Mouse (Mus musculus) heart, adult 9 months (tissue): ENCODE measurements around the gene Ntrk2.

ENCODE experiments used
- DNase-seq, 2 experiments: peaks; one replicate each; pipeline ENCODE4 v3.0.0; 2022; ENCODE audit warnings: low spot score in 2 of 2

Ntrk2 gene

DNA sequence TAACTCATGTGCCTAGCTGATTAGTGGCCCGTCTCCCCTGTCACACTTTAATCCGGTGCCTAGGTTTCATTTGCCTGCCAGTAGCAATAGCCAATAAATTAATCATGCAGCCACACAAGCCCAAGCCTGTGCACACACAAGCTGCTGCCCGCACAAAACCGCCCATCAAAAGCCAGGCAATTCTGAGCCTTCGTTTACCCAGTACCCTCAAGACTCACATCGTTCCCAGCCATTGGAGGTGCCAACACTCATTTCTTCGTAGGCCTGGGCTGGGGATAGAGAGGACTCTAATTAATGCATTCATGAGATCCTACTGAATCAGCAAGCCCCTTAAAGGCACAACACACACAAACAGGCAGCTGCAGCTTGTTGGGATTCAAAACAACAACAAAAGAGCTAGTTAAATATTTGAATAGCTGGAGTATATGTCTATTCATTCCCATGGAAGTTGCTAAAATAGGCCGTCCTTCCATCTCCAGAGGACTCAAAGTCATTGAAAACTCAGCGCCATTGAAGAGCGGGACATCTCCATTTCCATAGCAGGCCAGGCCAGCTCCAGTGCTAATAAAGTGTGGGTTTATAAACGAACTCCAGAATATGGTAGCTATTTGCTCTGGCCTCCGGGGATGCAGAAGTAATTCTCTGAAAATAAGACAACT is 158.5 kb downstream of the Ntrk2 start:
- no peak for DNase-seq

DNA sequence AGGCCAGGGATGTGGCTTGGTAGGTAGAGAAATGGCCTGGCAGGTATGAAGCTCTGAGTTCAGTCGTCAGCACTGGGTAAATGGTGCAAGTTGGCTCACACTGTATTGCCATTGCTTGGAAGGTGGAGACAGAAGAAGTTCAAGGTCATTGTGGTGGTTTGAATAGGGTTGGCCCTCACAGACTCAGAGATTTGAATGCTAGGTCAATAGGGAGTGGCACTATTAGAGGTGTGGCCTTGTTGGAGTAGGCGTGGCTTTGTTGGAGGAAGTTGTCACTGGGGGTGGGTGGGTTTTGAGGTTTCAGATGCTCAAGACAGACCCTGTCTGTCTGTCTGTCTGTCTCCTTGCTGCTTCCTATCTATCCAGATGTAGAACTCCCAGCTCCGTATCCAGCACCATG is 159.5 kb downstream of the Ntrk2 start:
- no peak for DNase-seq

DNA sequence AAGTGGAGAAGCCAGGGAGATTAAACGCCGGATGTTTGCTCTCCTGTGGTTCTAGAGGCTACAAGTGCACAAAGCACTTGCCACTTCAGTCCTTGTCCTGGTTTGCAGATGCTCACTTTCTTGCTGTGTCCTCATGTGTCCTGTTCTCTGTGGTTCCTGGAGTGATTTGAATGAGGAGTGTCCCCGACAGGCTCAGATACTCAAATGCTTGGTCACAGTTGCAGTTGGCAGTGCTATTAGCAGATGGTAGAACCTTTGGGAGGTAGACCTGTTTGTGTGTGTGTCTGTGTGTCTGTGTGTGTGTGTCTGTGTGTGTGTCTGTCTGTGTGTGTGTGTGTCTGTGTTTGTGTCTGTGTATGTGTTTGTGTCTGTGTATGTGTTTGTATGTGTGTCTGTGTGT is 160.1 kb downstream of the Ntrk2 start:
- DNase-seq = no peak

DNA sequence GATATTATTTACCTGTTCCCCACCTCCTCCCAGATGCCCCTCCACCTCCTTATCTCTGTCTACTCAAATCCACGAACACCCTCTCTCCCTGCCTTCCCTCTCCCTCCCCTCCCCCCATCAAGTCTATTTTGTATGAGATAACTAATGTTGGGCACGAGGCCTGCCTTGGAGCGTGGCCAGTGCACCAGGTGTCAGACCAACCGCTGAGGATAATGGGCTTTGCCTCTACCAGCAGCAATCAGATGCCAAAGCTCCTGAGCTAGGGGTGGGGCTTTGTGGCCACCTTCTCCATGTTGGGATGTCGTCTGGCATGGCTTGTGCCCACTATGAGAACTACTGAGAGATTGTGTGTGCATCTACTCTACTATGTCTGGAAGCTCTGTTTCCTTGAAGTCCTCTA is 161.8 kb downstream of the Ntrk2 start:
- DNase-seq = peak in 1 of 2 experiments; percentile 1

DNA sequence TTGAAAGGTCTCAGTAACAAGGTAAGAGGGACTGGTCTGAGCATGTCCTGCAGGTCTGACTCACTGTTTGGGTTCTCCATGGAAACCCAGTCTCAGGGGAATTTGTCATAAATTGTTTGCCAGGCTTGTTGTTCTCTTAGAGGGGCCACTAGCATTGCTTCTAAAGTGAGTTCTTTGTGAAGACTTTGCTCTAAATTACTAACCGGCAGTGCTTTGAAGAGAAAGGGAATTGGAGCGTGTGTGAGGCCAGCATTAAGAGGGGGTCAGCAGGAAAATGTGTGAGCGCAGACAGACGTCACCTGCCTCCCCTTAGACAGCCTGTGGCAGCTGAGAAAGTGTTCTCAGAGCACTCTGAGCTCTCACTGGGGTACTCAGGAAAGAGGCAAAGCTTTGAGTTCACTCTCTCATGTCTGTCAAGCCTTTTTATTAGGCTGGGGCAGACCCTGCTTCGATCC is 165.1 kb downstream of the Ntrk2 start:
- no peak for DNase-seq

DNA sequence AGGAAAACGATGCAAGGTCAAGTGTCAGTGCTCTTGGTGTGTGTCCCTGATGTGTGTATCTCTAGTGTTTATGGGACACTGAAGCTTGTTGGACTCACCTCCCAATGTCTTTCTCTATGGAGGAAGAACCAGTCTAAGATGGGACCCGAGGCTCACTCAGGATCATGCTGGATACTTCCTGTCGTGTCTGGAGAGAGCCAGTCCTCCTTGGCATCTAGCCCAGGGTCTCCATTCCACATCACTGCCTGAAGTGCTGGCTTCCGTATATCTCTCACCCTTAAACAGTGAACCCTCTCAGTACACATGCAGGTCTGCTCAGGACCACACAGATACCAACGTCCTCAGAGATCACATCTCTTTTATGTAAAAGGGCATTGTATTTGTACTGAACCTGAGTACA is 166.1 kb downstream of the Ntrk2 start:
- no peak for DNase-seq

DNA sequence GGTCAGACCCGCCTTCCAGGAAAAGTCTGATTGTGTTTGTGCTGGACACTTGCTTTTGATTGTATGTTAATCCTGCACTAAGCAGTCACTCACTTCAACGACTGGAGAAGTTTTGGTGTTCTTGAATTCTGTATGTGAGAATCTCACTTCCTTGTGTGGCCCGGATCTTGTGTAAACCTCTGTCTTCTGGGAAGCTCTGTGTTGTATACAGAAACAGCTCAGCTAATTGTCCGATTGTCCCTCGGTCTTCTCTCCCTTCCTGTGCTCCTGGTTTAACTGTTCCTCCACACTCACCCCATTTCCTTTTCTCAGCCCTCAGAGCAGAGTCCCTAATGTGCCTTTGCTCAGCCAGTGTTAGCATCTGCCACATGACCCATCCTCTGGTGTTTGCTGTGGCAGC is 190.1 kb downstream of the Ntrk2 start:
- no peak for DNase-seq

DNA sequence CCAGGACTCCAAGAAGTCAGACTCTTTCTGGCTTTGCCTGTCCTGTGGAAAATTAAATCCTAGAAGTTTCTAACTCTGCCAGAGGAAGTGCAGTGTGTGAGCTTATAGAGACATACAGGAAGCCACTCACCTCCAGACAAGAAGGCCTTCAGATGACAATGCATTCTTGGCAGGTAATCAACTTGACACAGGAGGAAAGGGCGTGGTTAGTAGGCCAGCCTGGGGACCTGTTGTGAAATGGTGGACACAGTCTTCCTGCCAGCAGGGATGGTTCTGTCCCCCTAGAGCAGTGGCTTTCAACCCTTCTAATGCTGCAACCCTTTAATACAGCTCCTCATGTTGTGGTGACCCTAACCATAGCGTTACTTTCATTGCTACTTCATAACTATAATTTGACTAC is 191.4 kb downstream of the Ntrk2 start:
- no peak for DNase-seq

DNA sequence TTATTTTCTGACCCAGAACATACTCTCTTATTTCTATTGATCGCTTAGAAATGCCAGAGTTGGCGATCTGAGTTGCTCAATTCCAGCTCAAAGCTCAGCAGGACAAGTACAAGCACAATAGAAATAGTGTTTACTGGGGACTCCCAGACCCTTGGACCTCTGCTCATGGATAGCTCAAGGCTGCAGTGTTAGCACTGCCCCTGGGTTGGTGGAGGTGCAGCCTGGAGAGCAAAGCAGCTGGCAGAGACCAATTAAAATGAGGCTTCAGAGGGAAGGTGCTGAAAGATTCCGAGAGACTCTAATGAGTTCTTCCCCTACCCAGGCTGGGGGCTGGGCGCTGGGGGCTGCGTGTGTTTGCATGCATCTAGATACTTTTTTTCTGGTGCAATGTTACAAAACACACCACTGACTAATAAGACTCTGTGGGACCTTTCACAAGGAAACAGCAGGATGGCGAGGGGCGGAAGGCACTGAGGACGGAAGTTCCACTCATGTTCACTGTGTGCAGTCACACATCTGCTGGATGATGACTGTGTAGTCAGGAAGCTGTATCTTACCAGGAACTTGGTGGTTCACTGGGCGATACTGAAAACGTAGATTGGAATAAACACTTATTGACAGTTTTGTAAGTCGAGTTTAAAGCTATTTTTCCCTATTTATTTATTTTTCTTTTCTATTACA is 193.1 kb downstream of the Ntrk2 start:
- no peak for DNase-seq

DNA sequence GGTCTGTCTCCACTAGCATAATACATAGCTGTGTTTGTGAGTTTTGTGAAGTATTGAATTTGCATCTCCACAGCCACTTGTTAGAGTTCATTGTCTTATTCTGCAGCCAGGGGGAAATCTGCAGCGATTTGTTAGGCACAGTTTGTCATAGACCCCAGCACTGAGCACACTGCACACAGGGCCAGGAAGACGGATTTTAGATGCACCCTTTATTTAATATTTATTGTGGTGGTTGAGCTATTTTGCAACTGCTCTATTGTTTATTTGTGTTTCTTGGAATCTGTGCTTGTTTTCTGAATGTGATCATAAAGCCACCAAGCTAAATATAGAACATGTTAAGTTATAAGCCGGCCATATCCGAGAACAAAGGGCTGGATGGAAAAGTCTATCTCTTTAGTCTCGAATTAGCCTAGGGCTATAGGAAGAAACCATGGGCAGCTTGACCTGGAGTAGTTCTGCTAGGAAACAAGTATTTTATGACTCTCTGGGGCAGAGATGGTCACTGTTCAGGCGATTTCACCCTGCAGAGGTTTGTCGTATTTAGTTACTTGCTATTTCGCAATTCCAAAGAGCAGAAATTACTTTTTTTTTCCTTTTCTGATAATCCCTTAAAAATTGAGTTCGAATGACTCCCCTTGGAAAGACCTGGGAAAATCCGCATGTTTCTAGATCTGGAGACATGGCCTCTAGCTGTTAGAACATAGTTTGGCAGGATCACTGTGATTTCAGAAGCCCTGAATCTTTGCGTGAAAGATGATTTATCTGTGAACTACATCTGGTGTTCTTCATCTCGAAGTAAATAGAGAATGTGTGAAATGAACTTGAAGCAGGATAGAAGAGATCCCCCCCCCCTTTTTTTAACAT is 196.8 kb downstream of the Ntrk2 start:
- peak in 1 of 2 experiments; percentile 7 for DNase-seq

DNA sequence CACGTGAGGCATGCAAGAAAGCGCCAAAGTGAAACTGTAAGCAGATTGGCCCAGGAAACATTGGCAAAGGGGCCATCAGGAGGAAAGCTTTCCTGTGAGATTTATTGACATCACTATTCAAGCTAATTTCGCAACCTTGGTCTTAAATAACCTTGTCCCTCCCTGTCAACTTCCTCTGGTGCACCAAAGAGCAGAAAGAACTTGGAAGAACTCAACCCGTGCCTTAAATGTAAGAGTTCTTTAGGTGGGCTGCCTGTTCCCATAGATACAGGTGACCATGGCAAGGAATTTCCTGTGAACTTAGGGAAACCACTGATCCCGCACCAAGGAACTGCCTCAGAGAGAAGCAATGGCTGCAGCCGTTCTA is 197.4 kb downstream of the Ntrk2 start:
- peak; percentile 38 to 47 for DNase-seq

DNA sequence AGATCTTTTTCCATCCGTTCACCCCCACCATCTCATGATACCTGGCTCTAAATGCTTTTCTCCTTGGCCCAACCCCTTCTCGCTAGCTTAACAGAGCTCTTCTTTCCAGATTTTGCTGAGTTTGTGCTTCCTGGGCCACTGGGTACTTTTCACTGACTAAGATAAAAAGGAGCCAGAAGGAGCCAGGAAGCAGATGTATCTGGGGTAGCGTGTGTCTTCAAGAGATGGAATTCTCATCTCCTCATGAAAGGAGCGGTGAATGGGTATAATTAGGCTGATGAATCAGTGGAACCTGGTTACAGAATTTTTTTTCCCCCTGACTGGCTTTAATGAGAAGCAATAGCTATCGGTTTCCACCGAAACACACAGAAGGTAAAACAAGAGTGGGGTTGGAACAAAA is 198.2 kb downstream of the Ntrk2 start:
- no peak for DNase-seq

DNA sequence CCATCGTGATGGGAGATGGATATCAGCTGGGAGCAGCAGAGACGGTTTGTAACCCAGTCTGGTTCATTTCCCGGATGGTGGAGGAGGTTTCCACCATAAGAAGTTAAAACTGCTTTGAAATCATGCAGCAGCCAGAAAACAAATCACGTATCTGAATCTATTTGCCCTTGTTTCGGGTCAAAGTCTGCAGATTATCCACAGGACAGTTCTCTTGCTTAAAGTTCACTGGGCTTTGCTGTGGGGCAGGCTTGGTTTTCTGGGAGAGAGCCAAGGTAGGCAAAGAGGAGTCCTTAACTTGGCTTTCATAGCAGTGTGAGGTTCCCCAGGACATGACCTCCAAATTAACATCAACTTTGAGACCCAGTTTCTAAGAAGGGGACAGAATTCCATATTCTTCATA is 203.5 kb downstream of the Ntrk2 start:
- no peak for DNase-seq

DNA sequence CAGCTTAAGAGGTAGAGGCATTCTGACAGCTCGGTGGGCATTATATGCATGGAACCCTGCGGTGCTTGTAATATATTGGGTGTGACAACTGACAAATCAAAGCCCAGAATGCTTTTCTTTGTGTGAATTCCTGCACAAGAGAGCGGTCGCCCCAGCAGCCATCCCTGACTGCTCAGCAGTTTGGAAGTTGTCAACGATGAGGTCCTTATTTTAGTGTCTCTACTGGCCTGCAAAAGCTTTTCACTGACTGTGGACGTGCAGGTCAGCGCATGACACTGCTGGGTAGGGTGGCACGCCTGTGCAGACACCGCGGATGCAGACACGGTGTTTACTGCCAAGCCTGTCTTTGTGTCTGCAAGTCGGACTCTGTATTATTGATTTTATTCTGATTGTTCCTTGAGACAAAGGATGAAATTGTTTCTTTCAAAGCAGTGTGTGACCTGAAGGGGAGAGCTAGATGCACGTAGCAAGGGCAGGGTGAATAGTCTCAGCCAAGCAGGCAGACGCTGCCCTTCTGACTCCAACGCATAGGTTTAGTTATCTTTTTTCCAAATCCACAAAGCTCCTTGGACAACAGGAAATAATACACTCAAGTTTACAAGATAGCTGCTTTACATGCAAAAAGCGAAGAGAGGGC is 204.6 kb downstream of the Ntrk2 start:
- no peak for DNase-seq

DNA sequence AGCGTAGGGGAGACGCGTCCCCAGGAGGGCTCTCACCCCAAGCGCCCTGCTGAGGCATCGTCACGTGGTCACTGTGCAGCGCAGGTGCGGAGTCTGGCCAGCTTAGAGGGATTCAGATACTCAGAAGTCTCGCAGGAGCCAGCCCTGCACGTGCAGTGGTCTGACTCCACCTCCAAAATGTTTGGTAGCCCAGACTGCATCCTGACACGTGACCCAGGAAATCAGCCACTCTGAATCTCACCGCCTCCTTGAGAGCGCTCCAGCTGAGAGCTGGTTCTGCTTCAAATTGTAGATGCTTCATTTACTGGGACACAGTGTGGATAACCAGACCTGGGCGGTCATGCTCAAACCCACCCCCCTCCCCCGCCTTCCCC is 205.1 kb downstream of the Ntrk2 start:
- peak; percentile 58 to 72 for DNase-seq

DNA sequence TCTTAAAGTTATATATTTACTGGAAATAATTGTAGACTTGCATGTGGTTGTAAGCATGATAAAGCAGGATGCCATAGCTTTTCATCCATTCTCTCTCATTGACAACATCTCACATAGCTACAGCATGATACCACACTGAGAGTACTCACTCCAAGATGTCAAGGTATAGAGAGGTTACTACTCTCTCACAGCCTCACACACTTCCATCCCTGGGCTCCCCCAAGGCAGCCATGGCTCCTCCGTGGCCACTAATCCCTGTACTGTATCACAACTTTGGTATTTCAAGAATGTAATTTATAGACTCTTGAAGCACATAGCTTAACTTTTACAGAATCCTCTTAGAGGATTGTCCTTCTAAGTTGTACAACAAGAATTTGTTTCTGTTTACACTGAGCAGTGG is 209.0 kb downstream of the Ntrk2 start:
- no peak for DNase-seq

DNA sequence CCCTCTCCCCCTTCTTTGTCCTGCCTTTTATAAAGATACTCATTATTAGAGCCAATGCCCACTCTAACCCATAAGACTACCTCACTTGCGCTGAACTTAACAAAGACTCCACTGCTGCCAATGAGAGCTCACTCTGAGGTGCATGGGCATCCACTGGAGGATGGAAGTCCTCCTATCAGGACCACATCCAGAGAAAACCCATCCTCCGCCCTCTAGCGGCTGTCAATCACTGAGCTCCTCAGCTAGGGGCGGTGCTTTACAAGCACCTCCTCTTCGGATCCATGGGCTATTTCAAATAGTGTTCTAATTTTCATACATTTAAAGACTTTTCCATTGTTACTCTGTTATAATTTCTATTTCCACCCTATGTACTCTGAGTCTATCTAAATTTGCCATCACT is 210.8 kb downstream of the Ntrk2 start:
- no peak for DNase-seq

DNA sequence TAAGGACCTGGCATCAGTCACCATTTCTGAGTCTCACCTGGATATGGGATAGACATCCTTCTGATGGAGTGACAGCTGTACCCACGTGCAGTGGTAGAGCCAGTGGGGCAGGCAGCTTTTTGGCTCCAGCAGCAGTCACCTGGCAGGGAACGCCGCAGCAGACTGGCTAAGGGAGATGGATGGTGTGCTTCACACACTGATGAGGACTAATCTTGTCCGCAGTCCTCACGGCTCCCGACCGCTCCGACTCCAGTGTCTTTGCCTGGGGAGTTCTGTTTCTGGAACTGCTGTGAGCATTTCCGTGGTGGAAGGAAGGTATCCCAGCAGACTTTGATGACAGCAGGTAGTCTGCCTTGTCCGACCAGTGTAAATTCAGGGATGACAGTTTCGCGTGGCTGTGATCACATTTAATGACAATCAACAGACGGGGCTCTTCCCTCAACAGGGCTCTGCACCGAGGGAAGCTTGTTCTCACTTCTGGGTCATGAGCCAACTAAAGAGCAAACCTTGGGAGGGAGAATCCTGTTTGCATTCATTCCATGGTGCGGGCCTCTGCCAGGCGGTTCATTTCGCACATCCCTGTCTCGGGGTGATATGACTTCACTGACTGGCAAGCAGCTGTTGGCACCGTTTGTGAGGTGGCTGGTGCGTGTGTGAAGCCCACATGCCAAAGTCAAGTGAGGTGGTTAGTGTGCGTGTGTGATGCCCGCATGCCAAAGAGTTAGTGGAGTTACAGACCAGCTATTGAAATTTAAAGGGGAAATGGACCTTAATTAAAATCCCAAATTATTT is 216.1 kb downstream of the Ntrk2 start:
- no peak for DNase-seq

DNA sequence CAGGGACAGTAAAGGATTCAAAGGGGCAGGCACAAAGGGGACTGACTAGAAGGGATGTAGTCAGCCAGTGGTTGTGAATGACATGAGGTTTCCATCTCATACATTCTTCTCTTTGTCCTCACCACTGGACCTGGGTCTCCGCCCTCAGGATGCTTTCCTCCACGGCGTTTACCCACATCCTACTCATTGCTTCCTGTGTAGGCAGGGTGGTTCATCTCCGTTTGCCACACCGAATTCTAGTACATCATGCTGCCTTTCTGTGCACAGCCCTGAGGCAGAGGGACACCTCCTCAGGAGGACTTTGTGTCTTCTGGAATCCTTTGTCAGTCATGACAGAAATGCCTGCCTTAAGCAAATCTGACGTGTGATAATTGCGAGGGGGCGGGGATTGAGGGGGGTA is 219.3 kb downstream of the Ntrk2 start:
- no peak for DNase-seq

DNA sequence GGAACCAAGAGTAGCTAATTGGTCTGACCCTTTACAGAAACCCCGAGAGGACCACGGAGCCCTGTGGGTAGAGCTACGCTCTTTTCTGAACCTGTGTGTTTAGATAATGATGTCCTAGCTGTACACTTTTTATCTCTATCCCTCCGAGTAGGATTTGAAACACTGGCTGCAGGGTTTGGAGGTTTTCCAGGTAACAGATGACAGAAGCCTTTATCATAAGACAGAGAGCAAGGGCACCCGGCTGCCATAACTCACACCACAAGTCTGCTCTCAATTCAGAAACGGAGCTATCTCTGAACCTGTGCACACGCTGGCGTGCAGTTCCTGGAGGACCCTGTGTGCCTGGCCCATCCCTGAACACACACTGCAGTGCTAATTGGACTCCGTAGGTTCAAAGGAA is 221.1 kb downstream of the Ntrk2 start:
- DNase-seq = no peak

DNA sequence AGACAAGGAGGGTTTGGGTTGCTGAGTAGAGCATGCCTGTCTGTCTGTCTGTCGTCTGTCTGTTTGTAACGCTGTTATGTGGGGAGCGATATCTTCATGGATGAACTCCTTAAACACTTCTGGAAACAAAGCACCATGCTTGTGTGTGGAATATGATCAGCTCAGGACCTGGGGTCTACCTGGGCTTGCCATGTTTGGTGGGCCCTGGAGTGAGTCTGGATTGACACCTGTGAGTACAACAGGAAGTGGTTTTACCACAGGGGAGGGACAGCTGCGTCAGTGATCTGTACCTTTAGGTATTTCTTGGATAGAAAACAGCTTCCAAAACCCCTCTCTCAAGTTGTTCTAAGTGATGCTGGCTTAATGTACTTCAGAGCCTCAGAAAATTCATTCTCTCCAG is 222.2 kb downstream of the Ntrk2 start:
- no peak for DNase-seq

DNA sequence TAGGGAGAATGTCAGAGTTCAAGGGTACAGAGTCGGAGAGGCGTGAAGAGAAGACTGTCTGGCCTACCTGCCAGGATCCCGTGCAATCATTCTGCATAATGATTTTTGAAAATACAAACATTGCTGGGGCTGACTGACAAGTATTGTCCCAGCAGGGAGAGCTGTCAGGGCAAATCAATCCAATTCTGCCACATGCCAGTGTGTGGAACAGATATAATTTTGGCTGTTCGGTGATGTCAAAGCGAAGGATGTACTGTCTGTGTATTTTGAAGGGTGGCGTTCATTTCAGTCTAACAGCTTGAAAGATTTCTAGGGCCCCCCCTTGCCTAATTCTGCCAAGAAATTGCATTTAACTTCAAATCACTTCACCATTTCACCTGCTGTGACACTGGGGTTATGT is 224.2 kb downstream of the Ntrk2 start:
- no peak for DNase-seq
